Comparison of ENCODE assay signal across 13 mouse cellular contexts in genomic region chr5:110802186-110802585, GRCm38 (mm10). TPM values are rescaled to one million over a fixed set of nuclear protein-coding genes. Genes with fewer than 3 reads are reported as not detected.
DNase-seq lines count a peak whose midpoint lies in the region; ATAC-seq and TF ChIP-seq lines count a peak whose summit lies in the region.
"Had no signal": no experiment of that assay in that cellular context is flagged by ENCODE, and none has a peak within 500 bp of the region (broad histone marks: within the 10 kb centered on the region; RNA-seq: fewer than 3 reads in every experiment).

No protein-coding gene starts in this region.

- no peak overlapping the region for H3K9ac ChIP-seq in heart, embryonic 11.5 days (ENCODE audit: low read depth, low read length)
- H3K9ac ChIP-seq in liver, adult 2 months (ENCODE audit: low read depth, low read length) = no peak overlapping the region; the same call in 1 of the 2 replicates
- H3K9ac ChIP-seq in liver, embryonic 11.5 days (ENCODE audit: low read depth, low read length) = no peak overlapping the region

- no peaks in the 10 kb centered on the region for H3K27me3 ChIP-seq in heart, embryonic 11.5 days (ENCODE audit: control insufficient read depth, insufficient read depth, low read length)
- H3K27me3 ChIP-seq in liver, adult 2 months (ENCODE audit: control insufficient read depth, insufficient read depth, low read length) = no peaks in the 10 kb centered on the region
- H3K27me3 ChIP-seq in liver, embryonic 11.5 days (replicated peaks; ENCODE audit: control insufficient read depth, insufficient read depth, low read length) = no peaks in the 10 kb centered on the region
- no peaks in the 10 kb centered on the region for H3K27me3 ChIP-seq in myocyte (ENCODE audit: control insufficient read depth, insufficient read depth, insufficient read length)

- no peak for ATAC-seq in heart, embryonic 11.5 days (replicated peaks; ENCODE audit: insufficient number of reproducible peaks, low FRiP score, low TSS enrichment)
- no peak for ATAC-seq in liver, embryonic 11.5 days (replicated peaks; ENCODE audit: low FRiP score)
- ATAC-seq: inflammation-experienced regulatory T-cells, adult 6 months had no signal

- peaks cover 7% of the 10 kb centered on the region; the same call in 1 of the 2 replicates for H3K4me1 ChIP-seq in heart, embryonic 11.5 days (ENCODE audit: control insufficient read depth, insufficient read depth, low read length)
- peaks cover 65% of the 10 kb centered on the region for H3K4me1 ChIP-seq in liver, adult 2 months (ENCODE audit: control insufficient read depth, insufficient read depth, low read length)
- peaks cover 28% of the 10 kb centered on the region for H3K4me1 ChIP-seq in liver, embryonic 11.5 days (replicated peaks; ENCODE audit: control insufficient read depth, insufficient read depth, low read length)

- no peak overlapping the region for H3ac ChIP-seq in myocyte (ENCODE audit: control insufficient read depth, insufficient read length)

- H3K79me2 ChIP-seq in liver, adult 2 months (ENCODE audit: control insufficient read depth, insufficient read depth, low read length) = peaks cover 15% of the 10 kb centered on the region; the same call in 1 of the 2 replicates
- peaks cover 16% of the 10 kb centered on the region for H3K79me2 ChIP-seq in myocyte (ENCODE audit: control insufficient read depth, insufficient read depth)

- WGBS in heart, embryonic 11.5 days (ENCODE audit: insufficient replicate concordance) = 78% methylated on average over 4 of the region's 4 CpGs
- WGBS in liver, adult 2 months = 33% methylated on average over 4 of the region's 4 CpGs
- whole genome bisulfite sequencing in liver, embryonic 11.5 days = 80% methylated on average over 4 of the region's 4 CpGs

- no peak for TF ChIP-seq CTCF in liver, adult 2 months (IDR thresholded peaks at IDR 0.05; ENCODE audit: low read depth, low read length)

- no peak overlapping the region for H3K4me2 ChIP-seq in heart, embryonic 11.5 days
- H3K4me2 ChIP-seq in liver, embryonic 11.5 days = no peak overlapping the region
- H3K4me2 ChIP-seq in myocyte (ENCODE audit: low read depth) = peak overlapping the region; percentile 44

- no peak overlapping the region for H3K27ac ChIP-seq in heart, embryonic 11.5 days (ENCODE audit: low read depth, low read length)
- peak overlapping the region; percentile 79 for H3K27ac ChIP-seq in liver, adult 2 months (replicated peaks; ENCODE audit: insufficient read depth, low read depth, low read length)
- H3K27ac ChIP-seq in liver, embryonic 11.5 days (ENCODE audit: low read depth, low read length) = no peak overlapping the region
- H3K27ac ChIP-seq: left cerebral cortex, adult 2 months; midbrain, embryonic 10.5 days had no signal

- TF ChIP-seq POLR2A in liver, adult 2 months (IDR thresholded peaks at IDR 0.05; ENCODE audit: extremely low read depth, insufficient read depth, low read length) = no peak
- no peak for TF ChIP-seq POLR2A in myocyte (IDR thresholded peaks at IDR 0.05; ENCODE audit: insufficient read length, low read depth)

- H3K36me3 ChIP-seq in heart, embryonic 11.5 days (ENCODE audit: control insufficient read depth, insufficient read depth, low read length) = peaks cover 12% of the 10 kb centered on the region
- H3K36me3 ChIP-seq in liver, adult 2 months (ENCODE audit: control insufficient read depth, insufficient read depth, low read length) = peaks cover 9% of the 10 kb centered on the region; the same call in 1 of the 2 replicates
- peaks cover 6% of the 10 kb centered on the region for H3K36me3 ChIP-seq in liver, embryonic 11.5 days (ENCODE audit: control insufficient read depth, insufficient read depth, low read length)
- no peaks in the 10 kb centered on the region for H3K36me3 ChIP-seq in myocyte (ENCODE audit: control insufficient read depth, insufficient read depth)

- no peaks in the 10 kb centered on the region for H3K9me3 ChIP-seq in heart, embryonic 11.5 days (replicated peaks; ENCODE audit: control insufficient read depth, low read length)
- H3K9me3 ChIP-seq in liver, embryonic 11.5 days (ENCODE audit: control insufficient read depth, low read length) = no peaks in the 10 kb centered on the region
- H3K9me3 ChIP-seq: midbrain, embryonic 10.5 days had no signal

- no peak overlapping the region for H3K4me3 ChIP-seq in heart, embryonic 11.5 days (ENCODE audit: low read depth, low read length)
- no peak overlapping the region for H3K4me3 ChIP-seq in liver, adult 2 months (ENCODE audit: insufficient read depth, low read depth, low read length)
- no peak overlapping the region for H3K4me3 ChIP-seq in liver, embryonic 11.5 days (ENCODE audit: low read depth, low read length)
- no peak overlapping the region for H3K4me3 ChIP-seq in myocyte
- H3K4me3 ChIP-seq: erythroblast, embryonic 14.5 days; left cerebral cortex, adult 2 months; midbrain, embryonic 10.5 days had no signal

- peak; percentile 45 for DNase-seq in heart, adult 8-10 months (ENCODE audit: low spot score)
- DNase-seq in liver, adult 2 months (ENCODE audit: extremely low read depth, low read depth, low spot score) = peak; percentile 46
- DNase-seq in liver, embryonic 11.5 days (ENCODE audit: low spot score) = no peak
- DNase-seq in cerebellum, adult 11-12 months = peak; percentile 96
- no peak for DNase-seq in lung, postnatal 10 days
- no peak for DNase-seq in yolk sac, embryonic 10.5 days (ENCODE audit: low spot score)
- DNase-seq: lung, adult 2 months had no signal

TF ChIP-seq in myocyte, 11 proteins besides CTCF, POLR2A, EP300 and RAD21:
- TF ChIP-seq MYOD1 (IDR thresholded peaks at IDR 0.05; ENCODE audit: control insufficient read depth in 1 of 3, insufficient read length in 2 of 3, low read depth in 2 of 3) (peak in 2 of 3 experiments; percentile 7 to 40), MYOG (IDR thresholded peaks at IDR 0.05; ENCODE audit: control insufficient read depth in 1 of 3, insufficient read depth in 1 of 3, insufficient read length in 2 of 3, low read depth in 2 of 3) (peak in 1 of 3 experiments; percentile 46), TCF3 (IDR thresholded peaks at IDR 0.05; ENCODE audit: insufficient read length, low read depth) (no peak)

RNA-seq across cellular contexts. Expression of gene Ulk1, which starts 7.7 kb away (rescaled TPM):
- 10 to 100 TPM; 63.1 to 99.8 (median 73.6) TPM for total RNA-seq in heart, adult 8-10 months (2022)
- 17.1 and 18.7 TPM in 2 replicates for polyA plus RNA-seq in heart, embryonic 11.5 days (2014; fragmentation: Nextera tagmentation; extraction: Ambion mirVana)
- total RNA-seq in liver, adult 2 months (2014; rRNA removed) = 29.0 and 38.7 TPM in 2 replicates
- 33.8 and 44.4 TPM in 2 replicates for polyA plus RNA-seq in liver, adult 2 months (2012; rRNA removed)
- 13.8 and 15.7 TPM in 2 replicates for polyA plus RNA-seq in liver, embryonic 11.5 days (2014; fragmentation: Nextera tagmentation; extraction: Ambion mirVana)
- polyA plus RNA-seq in myocyte (2012; fragmentation: generic; extraction: Trizol) = 23.9 TPM

RNA-seq across cellular contexts. Expression of gene Pus1, which starts 21.7 kb away (rescaled TPM):
- total RNA-seq in heart, adult 8-10 months (2022) = 10 to 100 TPM; 16.0 to 24.6 (median 21.3) TPM
- 19.6 and 23.2 TPM in 2 replicates for polyA plus RNA-seq in heart, embryonic 11.5 days (2014; fragmentation: Nextera tagmentation; extraction: Ambion mirVana)
- 11.6 and 14.5 TPM in 2 replicates for total RNA-seq in liver, adult 2 months (2014; rRNA removed)
- 14.5 and 19.2 TPM in 2 replicates for polyA plus RNA-seq in liver, adult 2 months (2012; rRNA removed)
- 49.8 and 54.3 TPM in 2 replicates for polyA plus RNA-seq in liver, embryonic 11.5 days (2014; fragmentation: Nextera tagmentation; extraction: Ambion mirVana)
- polyA plus RNA-seq in myocyte (2012; fragmentation: generic; extraction: Trizol) = 37.1 TPM

RNA-seq across cellular contexts. Expression of gene Ep400, which starts 31.7 kb away (rescaled TPM):
- 10 to 100 TPM; 33.2 to 37.3 (median 34.8) TPM for total RNA-seq in heart, adult 8-10 months (2022)
- polyA plus RNA-seq in heart, embryonic 11.5 days (2014; fragmentation: Nextera tagmentation; extraction: Ambion mirVana) = 29.2 and 30.4 TPM in 2 replicates
- 15.2 and 23.4 TPM in 2 replicates for total RNA-seq in liver, adult 2 months (2014; rRNA removed)
- polyA plus RNA-seq in liver, adult 2 months (2012; rRNA removed) = 11.4 and 15.4 TPM in 2 replicates
- 42.2 and 44.5 TPM in 2 replicates for polyA plus RNA-seq in liver, embryonic 11.5 days (2014; fragmentation: Nextera tagmentation; extraction: Ambion mirVana)
- polyA plus RNA-seq in myocyte (2012; fragmentation: generic; extraction: Trizol) = 22.0 TPM

RNA-seq across cellular contexts. Expression of gene Hscb, which starts 37.4 kb away (rescaled TPM):
- 10 to 100 TPM; 17.6 to 21.4 (median 20.4) TPM for total RNA-seq in heart, adult 8-10 months (2022)
- polyA plus RNA-seq in heart, embryonic 11.5 days (2014; fragmentation: Nextera tagmentation; extraction: Ambion mirVana) = 30.2 and 32.6 TPM in 2 replicates
- 5.7 and 11.2 TPM in 2 replicates for total RNA-seq in liver, adult 2 months (2014; rRNA removed)
- polyA plus RNA-seq in liver, adult 2 months (2012; rRNA removed) = 5.0 and 6.6 TPM in 2 replicates
- 38.0 and 44.1 TPM in 2 replicates for polyA plus RNA-seq in liver, embryonic 11.5 days (2014; fragmentation: Nextera tagmentation; extraction: Ambion mirVana)
- 24.2 TPM for polyA plus RNA-seq in myocyte (2012; fragmentation: generic; extraction: Trizol)

RNA-seq across cellular contexts. Expression of gene Chek2, which starts 37.6 kb away (rescaled TPM):
- 1 to 10 TPM; 2.0 to 3.2 (median 2.4) TPM for total RNA-seq in heart, adult 8-10 months (2022)
- 20.9 and 27.1 TPM in 2 replicates for polyA plus RNA-seq in heart, embryonic 11.5 days (2014; fragmentation: Nextera tagmentation; extraction: Ambion mirVana)
- total RNA-seq in liver, adult 2 months (2014; rRNA removed) = 2.6 and 3.6 TPM in 2 replicates
- polyA plus RNA-seq in liver, adult 2 months (2012; rRNA removed) = 1.5 and 1.6 TPM in 2 replicates
- polyA plus RNA-seq in liver, embryonic 11.5 days (2014; fragmentation: Nextera tagmentation; extraction: Ambion mirVana) = 62.6 and 68.2 TPM in 2 replicates
- 6.2 TPM for polyA plus RNA-seq in myocyte (2012; fragmentation: generic; extraction: Trizol)

Comparison
In these comparisons a context has a peak if more than half of its experiments do, and no peak if none do; other contexts are left out.
1. DNase-seq: peak in heart, adult 8-10 months (single experiment), liver, adult 2 months (single experiment) and cerebellum, adult 11-12 months (single experiment); none in liver, embryonic 11.5 days (single experiment), lung, postnatal 10 days (single experiment) and yolk sac, embryonic 10.5 days (single experiment).